Mouse (Mus musculus): Measurements from ENCODE around the gene Tmem87b. TPM values are rescaled to one million over a fixed set of nuclear protein-coding genes. Genes with fewer than 3 reads are reported as not detected.

Gene Tmem87b
- total RNA-seq (2014; rRNA removed): 26.3 and 29.0 TPM in 2 replicates
- polyA plus RNA-seq (2015; fragmentation: Nextera tagmentation; extraction: Ambion mirVana): 35.2 and 38.5 TPM in 2 replicates

DNA sequence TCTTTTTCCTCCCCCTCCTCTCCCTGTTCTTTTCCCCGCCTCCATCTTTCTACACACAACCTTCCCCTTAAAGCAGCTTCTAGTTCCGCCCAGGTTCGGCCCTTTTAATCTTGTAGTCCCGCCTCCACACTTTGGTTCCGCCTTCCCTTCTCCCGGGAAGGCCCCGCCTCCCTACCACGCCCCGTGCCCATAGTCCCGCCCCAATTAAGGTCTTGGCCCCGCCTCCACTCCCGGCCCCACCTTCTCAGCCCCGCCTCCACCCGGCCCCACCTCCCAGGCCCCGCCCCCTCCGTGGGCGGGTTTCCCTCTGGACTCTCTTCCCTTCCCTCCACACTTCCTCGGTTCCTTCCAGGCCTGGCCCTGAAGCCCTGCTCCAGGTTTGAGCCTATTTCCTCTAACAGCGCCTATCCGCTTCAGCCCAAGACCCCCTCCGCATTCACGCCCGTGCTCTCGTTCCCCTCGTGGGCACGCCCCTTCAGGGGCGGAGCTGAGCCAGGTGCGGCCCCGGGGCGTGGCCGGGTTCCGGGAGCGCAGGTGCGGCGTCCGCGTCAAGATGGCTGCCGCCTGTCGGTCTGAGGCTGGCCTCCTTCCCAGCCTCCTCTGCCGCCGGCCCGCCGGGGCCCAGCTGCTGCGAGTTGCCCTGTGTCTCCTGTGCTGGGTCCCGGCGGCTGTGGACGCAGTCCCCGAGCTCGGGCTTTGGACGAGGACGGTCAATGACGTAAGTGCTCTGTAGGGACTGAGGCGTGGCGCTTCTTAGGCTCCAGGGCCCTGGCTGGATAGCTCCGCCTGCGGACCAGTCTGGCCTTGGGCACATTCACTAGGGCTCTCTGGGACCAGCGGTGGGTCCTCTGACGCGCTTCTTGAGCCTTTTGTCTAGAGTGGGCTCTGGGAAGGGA is at the start of gene Tmem87b:
Gene Tmem87b, plus strand, starts transcription at position 333 of the 896 bp plus-strand sequence.
- peak; percentile 97 for DNase-seq (ENCODE audit: low spot score)
- peaks cover 9% of the 10 kb centered on the region for H3K4me1 ChIP-seq (ENCODE audit: insufficient read depth, low read length)
- H3K4me3 ChIP-seq (ENCODE audit: low read length): peak within 1 kb of the TSS; percentile 88
- under 1% methylated on average over 58 of the region's 59 CpGs for WGBS
- H3K27me3 ChIP-seq (ENCODE audit: insufficient read depth, low read length): no peaks in the 10 kb centered on the region
- ATAC-seq: peak; percentile 95
- peak within 1 kb of the TSS; percentile 95 for H3K27ac ChIP-seq
- peak within 1 kb of the TSS; percentile 91 for H3K9ac ChIP-seq (replicated peaks; ENCODE audit: low read length)
- no peaks in the 10 kb centered on the region for H3K9me3 ChIP-seq (ENCODE audit: low read length)
- 0 out of 2 replicates have a peak, but pooled peaks have one; percentile 3 for TF ChIP-seq CTCF (IDR thresholded peaks at IDR 0.05; ENCODE audit: low read depth)
- H3K4me2 ChIP-seq (ENCODE audit: low read depth, low read length): peak within 1 kb of the TSS; percentile 69
- no peaks in the 10 kb centered on the region for H3K36me3 ChIP-seq (ENCODE audit: insufficient read depth, low read length)

DNA sequence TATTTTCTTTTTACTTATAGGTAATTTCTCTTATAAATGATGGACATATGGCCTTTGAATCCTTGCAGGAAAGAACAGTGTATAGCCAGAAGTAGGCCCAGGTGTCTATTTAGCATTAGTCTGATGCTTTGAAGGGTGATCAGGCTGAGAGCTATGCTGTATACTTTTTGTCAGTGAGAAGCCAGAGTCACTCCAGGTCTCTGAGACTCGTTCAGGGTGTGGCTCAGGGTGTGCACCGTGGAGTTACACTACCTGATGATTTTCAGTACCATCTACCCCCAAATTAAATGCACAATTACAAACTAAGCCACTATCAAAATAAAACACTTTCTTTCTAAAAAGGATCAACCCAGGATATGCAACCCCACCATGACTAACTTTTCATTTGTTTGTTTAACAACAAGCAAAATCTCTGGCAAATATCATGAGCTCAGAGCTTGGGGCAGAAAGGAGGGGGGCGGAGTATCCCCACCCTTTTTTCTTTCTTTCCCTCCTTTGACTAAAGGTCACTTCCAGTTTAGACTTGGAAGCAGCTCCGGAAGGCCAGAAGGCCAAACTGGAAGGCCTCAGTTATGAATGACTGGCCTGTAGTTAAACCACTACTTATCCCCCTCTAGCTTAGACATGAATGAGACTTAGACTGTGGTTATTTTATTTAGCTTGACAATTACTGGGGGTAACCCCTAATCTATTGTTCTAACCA is 49.2 kb upstream of the Tmem87b start:
- H3K27me3 ChIP-seq (ENCODE audit: insufficient read depth, low read length): no peaks in the 10 kb centered on the region
- DNase-seq (ENCODE audit: low spot score) (no peak), ATAC-seq (no peak)
- H3K4me3 ChIP-seq (ENCODE audit: low read length): no peak overlapping the region
- no peak overlapping the region for H3K9ac ChIP-seq (replicated peaks; ENCODE audit: low read length)
- no peak overlapping the region for H3K27ac ChIP-seq
- H3K36me3 ChIP-seq (ENCODE audit: insufficient read depth, low read length): no peaks in the 10 kb centered on the region
- WGBS: 86% methylated on average over 4 of the region's 4 CpGs
- H3K4me1 ChIP-seq (ENCODE audit: insufficient read depth, low read length): no peaks in the 10 kb centered on the region
- H3K4me2 ChIP-seq (ENCODE audit: low read depth, low read length): no peak overlapping the region
- no peak for TF ChIP-seq CTCF (IDR thresholded peaks at IDR 0.05; ENCODE audit: low read depth)
- no peaks in the 10 kb centered on the region for H3K9me3 ChIP-seq (ENCODE audit: low read length)

DNA sequence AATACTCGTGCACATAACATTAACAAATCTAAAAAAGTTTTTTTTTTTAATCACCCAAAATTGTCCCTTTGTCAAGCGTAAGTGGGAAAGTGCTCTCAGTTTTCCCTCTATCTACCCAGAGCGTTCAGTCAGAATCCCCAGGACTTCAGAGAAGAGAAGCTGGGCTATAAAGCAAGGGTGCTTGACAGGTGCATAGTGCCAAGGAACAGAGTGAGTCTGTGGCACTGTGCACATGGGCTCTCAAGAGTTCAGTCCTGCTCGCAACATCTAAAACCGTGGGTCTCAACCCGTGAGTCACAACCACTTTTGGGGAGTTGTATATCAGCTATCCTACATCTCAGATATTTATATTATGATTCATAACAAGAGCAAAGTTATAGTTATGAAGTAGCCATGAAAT is 47.4 kb upstream of the Tmem87b start:
- Histone ChIP-seq H3K27ac (no peak overlapping the region), H3K9me3 (ENCODE audit: low read length) (no peaks in the 10 kb centered on the region), H3K4me3 (ENCODE audit: low read length) (no peak overlapping the region), H3K36me3 (ENCODE audit: insufficient read depth, low read length) (no peaks in the 10 kb centered on the region), H3K4me1 (ENCODE audit: insufficient read depth, low read length) (no peaks in the 10 kb centered on the region), H3K4me2 (ENCODE audit: low read depth, low read length) (no peak overlapping the region), H3K9ac (replicated peaks; ENCODE audit: low read length) (no peak overlapping the region), H3K27me3 (ENCODE audit: insufficient read depth, low read length) (no peaks in the 10 kb centered on the region)
- TF ChIP-seq CTCF (IDR thresholded peaks at IDR 0.05; ENCODE audit: low read depth): no peak
- DNase-seq (ENCODE audit: low spot score) (no peak), ATAC-seq (no peak)
- WGBS: 92% methylated on average over 6 of the region's 6 CpGs

DNA sequence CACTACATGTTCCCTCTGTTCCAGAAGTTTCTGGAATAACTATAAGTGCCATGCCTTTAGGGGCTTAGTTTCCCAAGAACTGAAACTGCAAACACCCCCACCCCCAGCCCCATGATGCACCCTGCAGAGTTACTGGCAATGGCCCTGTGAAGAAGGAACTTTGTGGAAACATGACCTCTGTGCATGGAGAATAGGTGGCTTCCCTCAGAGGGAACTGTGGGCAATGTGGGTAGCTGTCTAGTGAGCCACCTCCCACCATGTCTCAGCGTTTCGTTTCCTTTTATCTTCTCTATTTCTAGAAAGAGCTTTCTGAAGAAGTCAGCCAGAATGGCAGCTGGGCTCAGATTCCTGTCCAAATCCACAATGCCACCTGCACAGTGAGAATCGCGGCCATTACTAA is 46.9 kb upstream of the Tmem87b start:
- no peaks in the 10 kb centered on the region for H3K36me3 ChIP-seq (ENCODE audit: insufficient read depth, low read length)
- ATAC-seq: no peak
- TF ChIP-seq CTCF (IDR thresholded peaks at IDR 0.05; ENCODE audit: low read depth): no peak
- H3K4me2 ChIP-seq (ENCODE audit: low read depth, low read length): no peak overlapping the region
- no peaks in the 10 kb centered on the region for H3K27me3 ChIP-seq (ENCODE audit: insufficient read depth, low read length)
- no peak overlapping the region for H3K4me3 ChIP-seq (ENCODE audit: low read length)
- no peak overlapping the region for H3K9ac ChIP-seq (replicated peaks; ENCODE audit: low read length)
- H3K27ac ChIP-seq: no peak overlapping the region
- 74% methylated on average over 4 of the region's 4 CpGs for whole genome bisulfite sequencing
- H3K4me1 ChIP-seq (ENCODE audit: insufficient read depth, low read length): no peaks in the 10 kb centered on the region
- H3K9me3 ChIP-seq (ENCODE audit: low read length): no peaks in the 10 kb centered on the region
- DNase-seq (ENCODE audit: low spot score): no peak

DNA sequence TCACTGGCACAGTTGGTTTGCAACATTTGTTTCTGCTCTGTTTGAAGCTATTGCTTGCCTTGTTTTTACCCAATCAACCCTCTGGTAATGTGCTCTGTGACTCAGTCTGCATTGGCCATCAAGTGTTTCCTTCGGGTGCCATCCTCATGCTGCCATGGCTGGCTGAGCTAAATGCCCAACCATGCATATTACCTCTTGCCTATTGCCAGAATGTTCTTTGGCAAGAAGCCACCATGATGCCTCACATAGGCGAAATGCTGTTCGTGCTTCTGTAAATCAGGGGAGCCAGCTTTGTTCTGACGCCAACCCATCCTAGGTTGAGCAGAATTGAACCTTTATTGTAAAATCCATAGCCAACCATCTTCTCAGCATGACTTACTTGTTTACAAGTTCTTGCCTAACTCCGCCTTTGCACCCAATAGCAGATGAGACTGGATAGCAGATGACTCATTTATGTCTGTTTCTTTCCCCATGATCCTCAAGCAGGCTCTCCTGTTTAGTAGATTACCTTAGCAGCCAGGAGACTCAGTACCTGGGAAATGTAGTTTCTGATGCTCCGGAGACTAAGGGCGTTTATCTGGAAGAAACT is 46.1 kb upstream of the Tmem87b start:
- 63% methylated on average over 7 of the region's 7 CpGs for WGBS
- Histone ChIP-seq H3K9ac (replicated peaks; ENCODE audit: low read length) (no peak overlapping the region), H3K4me3 (ENCODE audit: low read length) (no peak overlapping the region), H3K27ac (no peak overlapping the region), H3K27me3 (ENCODE audit: insufficient read depth, low read length) (no peaks in the 10 kb centered on the region), H3K36me3 (ENCODE audit: insufficient read depth, low read length) (no peaks in the 10 kb centered on the region), H3K4me2 (ENCODE audit: low read depth, low read length) (no peak overlapping the region), H3K4me1 (ENCODE audit: insufficient read depth, low read length) (no peaks in the 10 kb centered on the region), H3K9me3 (ENCODE audit: low read length) (no peaks in the 10 kb centered on the region)
- no peak for TF ChIP-seq CTCF (IDR thresholded peaks at IDR 0.05; ENCODE audit: low read depth)
- DNase-seq (ENCODE audit: low spot score): peak; percentile 74
- peak; percentile 56; the same call in 1 of the 2 replicates for ATAC-seq

DNA sequence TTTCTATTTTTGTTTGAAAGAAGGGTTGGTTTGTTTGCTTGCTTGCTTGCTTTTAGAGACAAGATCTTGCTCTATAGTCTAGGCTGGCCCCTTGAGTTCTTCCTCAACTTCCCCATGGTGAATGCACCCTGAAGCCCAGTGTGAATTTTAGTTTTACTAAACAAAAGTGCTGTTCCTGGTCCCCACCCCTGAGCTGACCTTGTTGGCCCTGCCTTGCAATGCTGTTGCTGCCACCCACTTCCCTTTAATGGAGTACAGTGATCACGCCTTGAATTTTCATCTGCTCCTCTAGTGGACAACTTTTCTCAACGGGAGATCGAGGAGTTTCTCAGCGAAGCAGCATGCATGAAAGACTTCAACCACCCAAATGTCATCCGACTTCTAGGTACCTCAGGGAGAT is 35.7 kb upstream of the Tmem87b start:
- no peak overlapping the region for H3K27ac ChIP-seq
- no peaks in the 10 kb centered on the region for H3K9me3 ChIP-seq (ENCODE audit: low read length)
- no peaks in the 10 kb centered on the region for H3K4me1 ChIP-seq (ENCODE audit: insufficient read depth, low read length)
- 92% methylated on average over 5 of the region's 5 CpGs for WGBS
- no peak for TF ChIP-seq CTCF (IDR thresholded peaks at IDR 0.05; ENCODE audit: low read depth)
- DNase-seq (ENCODE audit: low spot score): no peak
- no peaks in the 10 kb centered on the region for H3K27me3 ChIP-seq (ENCODE audit: insufficient read depth, low read length)
- H3K4me2 ChIP-seq (ENCODE audit: low read depth, low read length): no peak overlapping the region
- ATAC-seq: no peak
- no peak overlapping the region for H3K4me3 ChIP-seq (ENCODE audit: low read length)
- no peaks in the 10 kb centered on the region for H3K36me3 ChIP-seq (ENCODE audit: insufficient read depth, low read length)
- no peak overlapping the region for H3K9ac ChIP-seq (replicated peaks; ENCODE audit: low read length)

All from hindbrain, postnatal 0 days (tissue).